Mouse (Mus musculus) macrophage (primary cell): ENCODE measurements around the gene Tmprss11e. TPM values are rescaled to one million over a fixed set of nuclear protein-coding genes. Genes with fewer than 3 reads are reported as not detected.

Source experiments
- H3K27ac ChIP-seq: fragments of 350-480 bp; formaldehyde crosslinking; 2 replicates; pipeline ENCODE4 v1.9.0; 2021
- H3K36me3 ChIP-seq: fragments of 350-480 bp; formaldehyde crosslinking; 2 replicates; pipeline ENCODE4 v1.9.0; 2021; ENCODE audit errors: inconsistent target
- H3K4me3 ChIP-seq: fragments of 350-480 bp; formaldehyde crosslinking; 2 replicates; pipeline ENCODE4 v1.9.0; 2021; ENCODE audit errors: inconsistent target
- H3K79me2 ChIP-seq: fragments of 350-480 bp; formaldehyde crosslinking; 2 replicates; pipeline ENCODE4 v1.9.0; 2021; ENCODE audit errors: inconsistent target
- WGBS: methylation state at CpG from one replicate; pipeline ENCODE4 v1.1.7; 2026; ENCODE audit warnings: inconsistent platforms; ENCODE audit not compliant: missing documents; 5-methylcytosine and 5-hydroxymethylcytosine counted together
- polyA plus RNA-seq: library from polyadenylated mRNA; stranded (reverse); fragments of 250-400 nt; gene quantifications from 3 replicates; pipeline ENCODE4 v1.2.4, GENCODE M21; 2018; ENCODE audit warnings: inconsistent platforms
- total RNA-seq, 78 experiments: library from RNA; depleted of rRNA; stranded (reverse); fragments of 250-400 nt; gene quantifications; 1 replicate in 9 of 78; 2 replicates in 24 of 78; 3 replicates in 43 of 78; 4 replicates in 2 of 78; pipeline ENCODE4 v1.2.4; 2018; ENCODE audit warnings: inconsistent platforms in 56 of 78

The Tmprss11e gene
- total RNA-seq (2018; cell fraction: chromatin; rRNA removed): not detected
- not detected for total RNA-seq (2018; cell fraction: cytosol; rRNA removed)
- not detected for total RNA-seq (2018; cell fraction: nucleus; rRNA removed)
- not detected in 3 replicates for polyA plus RNA-seq

GRCm38 (mm10) chr5:86745715-86746114 lies at the start of gene Tmprss11e:
Gene Tmprss11e, minus strand, starts transcription at chr5:86745815.
- Histone ChIP-seq H3K27ac (no peak within 1 kb of the TSS), H3K4me3 (no peak within 1 kb of the TSS), H3K79me2 (no peaks in the 10 kb centered on the region), H3K36me3 (no peaks in the 10 kb centered on the region)
- WGBS: 88% methylated on average over 4 of the region's 4 CpGs

- Histone ChIP-seq H3K79me2 (no peaks in the 10 kb centered on the region), H3K36me3 (no peaks in the 10 kb centered on the region), H3K27ac (no peak overlapping the region), H3K4me3 (no peak overlapping the region)
- WGBS: 19% methylated on average over 8 of the region's 8 CpGs
Observed at GRCm38 (mm10) chr5:86792807-86793206, 47.2 kb upstream of the Tmprss11e start.

- Histone ChIP-seq H3K4me3 (no peak overlapping the region), H3K27ac (no peak overlapping the region), H3K36me3 (no peaks in the 10 kb centered on the region), H3K79me2 (no peaks in the 10 kb centered on the region)
- 43% methylated on average over 4 of the region's 4 CpGs for WGBS
Observed at GRCm38 (mm10) chr5:86792249-86792648, 46.6 kb upstream of the Tmprss11e start.

GRCm38 (mm10) chr5:86789954-86790353 lies 44.3 kb upstream of the Tmprss11e start:
- H3K36me3 ChIP-seq: no peaks in the 10 kb centered on the region
- H3K27ac ChIP-seq: no peak overlapping the region
- H3K4me3 ChIP-seq: no peak overlapping the region
- no peaks in the 10 kb centered on the region for H3K79me2 ChIP-seq
- WGBS: 61% methylated on average over 2 of the region's 2 CpGs

- Histone ChIP-seq H3K27ac (no peak overlapping the region), H3K36me3 (no peaks in the 10 kb centered on the region), H3K79me2 (no peaks in the 10 kb centered on the region), H3K4me3 (no peak overlapping the region)
- whole genome bisulfite sequencing: 73% methylated on average over 1 of the region's 1 CpGs
Observed at GRCm38 (mm10) chr5:86786798-86787197, 41.2 kb upstream of the Tmprss11e start.

GRCm38 (mm10) chr5:86784205-86784604 lies 38.6 kb upstream of the Tmprss11e start:
- no CpG with 5 or more reads among the region's 1 CpGs for WGBS
- H3K4me3 ChIP-seq: no peak overlapping the region
- no peaks in the 10 kb centered on the region for H3K36me3 ChIP-seq
- H3K27ac ChIP-seq: no peak overlapping the region
- no peaks in the 10 kb centered on the region for H3K79me2 ChIP-seq

GRCm38 (mm10) chr5:86783059-86783458 lies 37.4 kb upstream of the Tmprss11e start:
- 81% methylated on average over 8 of the region's 8 CpGs for WGBS
- no peak overlapping the region for H3K4me3 ChIP-seq

GRCm38 (mm10) chr5:86778471-86778870 lies 32.9 kb upstream of the Tmprss11e start:
- H3K36me3 ChIP-seq: no peaks in the 10 kb centered on the region
- WGBS: 84% methylated on average over 1 of the region's 1 CpGs
- H3K27ac ChIP-seq: no peak overlapping the region
- no peak overlapping the region for H3K4me3 ChIP-seq
- H3K79me2 ChIP-seq: no peaks in the 10 kb centered on the region

More at GRCm38 (mm10) chr5:86783059-86783458, 37.4 kb upstream of the Tmprss11e start:
- Histone ChIP-seq H3K27ac (no peak overlapping the region), H3K79me2 (no peaks in the 10 kb centered on the region), H3K36me3 (no peaks in the 10 kb centered on the region)

- Histone ChIP-seq H3K79me2 (no peaks in the 10 kb centered on the region), H3K27ac (no peak overlapping the region), H3K4me3 (no peak overlapping the region), H3K36me3 (no peaks in the 10 kb centered on the region)
- WGBS: 89% methylated on average over 5 of the region's 5 CpGs
Observed at GRCm38 (mm10) chr5:86776941-86777340, 31.3 kb upstream of the Tmprss11e start.

GRCm38 (mm10) chr5:86771010-86771409 lies 25.4 kb upstream of the Tmprss11e start:
- no peak overlapping the region for H3K4me3 ChIP-seq
- H3K79me2 ChIP-seq: no peaks in the 10 kb centered on the region
- H3K27ac ChIP-seq: no peak overlapping the region
- H3K36me3 ChIP-seq: no peaks in the 10 kb centered on the region

GRCm38 (mm10) chr5:86769015-86769658 lies 23.5 kb upstream of the Tmprss11e start:
- Histone ChIP-seq H3K36me3 (no peaks in the 10 kb centered on the region), H3K79me2 (no peaks in the 10 kb centered on the region), H3K4me3 (no peak overlapping the region), H3K27ac (no peak overlapping the region)
- 74% methylated on average over 3 of the region's 3 CpGs for WGBS

- Histone ChIP-seq H3K79me2 (no peaks in the 10 kb centered on the region), H3K4me3 (no peak overlapping the region), H3K27ac (no peak overlapping the region), H3K36me3 (no peaks in the 10 kb centered on the region)
- 82% methylated on average over 3 of the region's 3 CpGs for WGBS
Observed at GRCm38 (mm10) chr5:86742796-86743195, 2.8 kb downstream of the Tmprss11e start.

- Histone ChIP-seq H3K4me3 (no peak overlapping the region), H3K27ac (no peak overlapping the region), H3K79me2 (no peaks in the 10 kb centered on the region), H3K36me3 (no peaks in the 10 kb centered on the region)
- 27% methylated on average over 5 of the region's 5 CpGs for WGBS
Observed at GRCm38 (mm10) chr5:86741146-86741545, 4.5 kb downstream of the Tmprss11e start.

GRCm38 (mm10) chr5:86735808-86736207 lies 9.8 kb downstream of the Tmprss11e start:
- WGBS: 95% methylated on average over 2 of the region's 2 CpGs
- no peak overlapping the region for H3K4me3 ChIP-seq
- no peaks in the 10 kb centered on the region for H3K36me3 ChIP-seq
- H3K27ac ChIP-seq: no peak overlapping the region
- H3K79me2 ChIP-seq: no peaks in the 10 kb centered on the region

- Histone ChIP-seq H3K36me3 (no peaks in the 10 kb centered on the region), H3K4me3 (no peak overlapping the region), H3K79me2 (no peaks in the 10 kb centered on the region), H3K27ac (no peak overlapping the region)
- 81% methylated on average over 4 of the region's 4 CpGs for WGBS
Observed at GRCm38 (mm10) chr5:86730587-86730986, 15.0 kb downstream of the Tmprss11e start.

- 92% methylated on average over 6 of the region's 6 CpGs for WGBS
- no peak overlapping the region for H3K4me3 ChIP-seq
- no peaks in the 10 kb centered on the region for H3K36me3 ChIP-seq
- no peaks in the 10 kb centered on the region for H3K79me2 ChIP-seq
- no peak overlapping the region for H3K27ac ChIP-seq
Observed at GRCm38 (mm10) chr5:86728574-86728973, 17.0 kb downstream of the Tmprss11e start.
